Mouse (Mus musculus): ENCODE measurements around the gene Tmem273.

Gene Tmem273

GRCm38 (mm10) chr14:32812429-32812828 lies 26.7 kb downstream of the Tmem273 start:
- in situ Hi-C loops (cut with MboI, MseI): no loop called here

- in situ Hi-C loops (cut with MboI, MseI): no loop called here
These were observed 29.2 kb downstream of the Tmem273 start for GRCm38 (mm10) chr14:32814961-32815360.

GRCm38 (mm10) chr14:32816533-32816932 lies 30.8 kb downstream of the Tmem273 start:
- in situ Hi-C loops (cut with MboI, MseI): no loop called here

GRCm38 (mm10) chr14:32817258-32817657 lies 31.5 kb downstream of the Tmem273 start:
- in situ Hi-C loops (cut with MboI, MseI): no loop called here

- in situ Hi-C loops (cut with MboI, MseI): no loop called here
These were observed 33.5 kb downstream of the Tmem273 start for GRCm38 (mm10) chr14:32819297-32819696.

GRCm38 (mm10) chr14:32822812-32823211 lies 37.0 kb downstream of the Tmem273 start:
- in situ Hi-C loops (cut with MboI, MseI): no loop called here

- in situ Hi-C loops (cut with MboI, MseI): no loop called here
These were observed 38.1 kb downstream of the Tmem273 start for GRCm38 (mm10) chr14:32823861-32824260.

GRCm38 (mm10) chr14:32824267-32825150 lies 38.7 kb downstream of the Tmem273 start:
- in situ Hi-C loops (cut with MboI, MseI): no loop called here

GRCm38 (mm10) chr14:32825426-32826032 lies 39.8 kb downstream of the Tmem273 start:
- in situ Hi-C loops (cut with MboI, MseI): no loop called here

- in situ Hi-C loops (cut with MboI, MseI): no loop called here
These were observed 41.4 kb downstream of the Tmem273 start for GRCm38 (mm10) chr14:32827165-32827564.

GRCm38 (mm10) chr14:32827994-32828650 lies 42.4 kb downstream of the Tmem273 start:
- in situ Hi-C loops (cut with MboI, MseI): no loop called here

- in situ Hi-C loops (cut with MboI, MseI): no loop called here
These were observed 48.1 kb downstream of the Tmem273 start, which contains the start of gene Fam170b for GRCm38 (mm10) chr14:32833847-32834246. Gene Fam170b (plus strand): TSS chr14:32833962.

GRCm38 (mm10) chr14:32835181-32835580 lies 49.4 kb downstream of the Tmem273 start:
- in situ Hi-C loops (cut with MboI, MseI): no loop called here

- in situ Hi-C loops (cut with MboI, MseI): no loop called here
These were observed 49.8 kb downstream of the Tmem273 start for GRCm38 (mm10) chr14:32835596-32835995.

- in situ Hi-C loops (cut with MboI, MseI): no loop called here
These were observed 50.4 kb downstream of the Tmem273 start for GRCm38 (mm10) chr14:32836191-32836590.

GRCm38 (mm10) chr14:32842052-32842451 lies 56.3 kb downstream of the Tmem273 start:
- in situ Hi-C loops (cut with MboI, MseI): no loop called here

GRCm38 (mm10) chr14:32854059-32854458 lies 68.3 kb downstream of the Tmem273 start:
- in situ Hi-C loops (cut with MboI, MseI): no loop called here

GRCm38 (mm10) chr14:32856246-32856645 lies 70.5 kb downstream of the Tmem273 start:
- in situ Hi-C loops (cut with MboI, MseI): no loop called here

- in situ Hi-C loops (cut with MboI, MseI): no loop called here
These were observed 71.0 kb downstream of the Tmem273 start, which contains the start of gene Vstm4 for GRCm38 (mm10) chr14:32856681-32857328. Gene Vstm4 (plus strand): TSS chr14:32856756.

- in situ Hi-C loops (cut with MboI, MseI): no loop called here
These were observed 72.6 kb downstream of the Tmem273 start for GRCm38 (mm10) chr14:32858361-32858760.

- in situ Hi-C loops (cut with MboI, MseI): no loop called here
These were observed 73.3 kb downstream of the Tmem273 start for GRCm38 (mm10) chr14:32858941-32859510.

All from T-helper 1 cell (primary cell).